Mouse (Mus musculus) E14TG2a.4 (cell line): ENCODE measurements at regions not wholly inside any gene's neighbourhood (a gene's known extent, or its start where the extent isn't known, plus 50 kb on each side); places are given as distances from the start of the nearest gene placed in this dataset.

ENCODE experiments used
- H3K27me3 ChIP-seq: 2 replicates; pipeline ENCODE4 v1.6.1; 2014; ENCODE audit warnings: low read length, control low read depth; ENCODE audit not compliant: insufficient read depth
- H3K36me3 ChIP-seq: 2 replicates; pipeline ENCODE4 v1.6.1; 2014; ENCODE audit warnings: low read length, control low read depth; ENCODE audit not compliant: insufficient read depth
- H3K4me1 ChIP-seq: replicated peaks from 2 replicates; pipeline ENCODE4 v1.6.1; 2014; ENCODE audit warnings: low read depth, low read length, control low read depth
- H3K4me3 ChIP-seq: replicated peaks from 2 replicates; pipeline ENCODE4 v1.5.1; 2014; ENCODE audit warnings: mild to moderate bottlenecking, low read length
- H3K9me3 ChIP-seq: 2 replicates; pipeline ENCODE4 v1.6.1; 2014; ENCODE audit warnings: low read length, control low read depth
- CTCF ChIP-seq: conservative IDR thresholded peaks from 2 replicates; pipeline ENCODE4 v1.5.1; 2014; ENCODE audit warnings: low read length
- NANOG ChIP-seq: IDR thresholded peaks from 2 replicates; pipeline ENCODE4 v1.6.1; 2014; ENCODE audit warnings: borderline replicate concordance, low read length, mixed read lengths
- POU5F1 ChIP-seq: IDR thresholded peaks from 2 replicates; pipeline ENCODE4 v1.6.1; 2014; ENCODE audit warnings: low read length, borderline replicate concordance

- Histone ChIP-seq H3K36me3 (no peaks in the 10 kb centered on the region), H3K4me1 (no peaks in the 10 kb centered on the region), H3K9me3 (no peaks in the 10 kb centered on the region), H3K4me3 (no peak overlapping the region), H3K27me3 (no peaks in the 10 kb centered on the region)
- TF ChIP-seq POU5F1 (no peak), CTCF (no peak), NANOG (no peak)
These were observed 73.3 kb upstream of the Zwint start for GRCm38 (mm10) chr10:72581311-72581710.

GRCm38 (mm10) chr10:72588561-72588960 is 66.1 kb upstream of the Zwint start:
- no peak overlapping the region for H3K4me3 ChIP-seq
- H3K27me3 ChIP-seq: no peaks in the 10 kb centered on the region
- TF ChIP-seq CTCF: no peak
- no peak for TF ChIP-seq POU5F1
- H3K4me1 ChIP-seq: no peaks in the 10 kb centered on the region
- no peaks in the 10 kb centered on the region for H3K9me3 ChIP-seq
- no peaks in the 10 kb centered on the region for H3K36me3 ChIP-seq

- no peak overlapping the region for H3K4me3 ChIP-seq
- H3K27me3 ChIP-seq: no peaks in the 10 kb centered on the region
- no peaks in the 10 kb centered on the region for H3K36me3 ChIP-seq
- TF ChIP-seq CTCF (no peak), NANOG (no peak), POU5F1 (no peak)
- no peaks in the 10 kb centered on the region for H3K4me1 ChIP-seq
- H3K9me3 ChIP-seq: no peaks in the 10 kb centered on the region
These were observed 61.6 kb upstream of the Zwint start for GRCm38 (mm10) chr10:72593049-72593448.
